Mouse (Mus musculus) cerebellum, adult 2 months (tissue): Measurements from ENCODE around the gene Sln.

Experiments
- CTCF ChIP-seq: fragments of 200-500 bp; IDR thresholded peaks from 2 replicates; pipeline ENCODE4 v1.5.1; 2011; ENCODE audit warnings: low read depth, mild to moderate bottlenecking, control low read depth, low read length, moderate library complexity, borderline replicate concordance; ENCODE audit not compliant: insufficient read depth
- POLR2A ChIP-seq: fragments of 200-500 bp; IDR thresholded peaks from 2 replicates; pipeline ENCODE4 v1.6.1; 2011; ENCODE audit warnings: low read length, control low read depth, borderline replicate concordance; ENCODE audit not compliant: insufficient read depth

DNA sequence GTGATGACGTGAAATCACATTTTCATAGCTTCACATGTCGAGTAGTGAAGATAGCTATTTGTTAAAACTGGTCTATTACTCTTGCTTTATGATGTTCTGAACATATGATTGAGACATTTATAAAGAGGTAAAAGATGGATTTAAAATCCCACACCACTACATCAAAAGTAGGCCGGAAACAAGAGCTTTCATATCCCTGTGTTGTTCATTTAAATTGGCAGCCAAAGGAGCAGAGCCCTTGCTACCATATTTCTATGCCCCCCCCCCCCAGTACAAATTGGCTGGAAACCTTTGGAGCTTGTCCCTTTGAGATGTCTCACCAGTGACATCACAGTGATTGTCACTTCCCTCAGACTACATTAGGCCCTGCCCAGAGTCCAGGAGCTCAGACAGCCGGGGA, at the start of gene Sln:
- TF ChIP-seq CTCF (no peak), POLR2A (no peak)
